Mouse (Mus musculus): Measurements from ENCODE around the gene Prrg3. TPM values are rescaled to one million over a fixed set of nuclear protein-coding genes. Genes with fewer than 3 reads are reported as not detected.

Prrg3 gene
- total RNA-seq, 2 experiments from 2014 or later, result 18.4 to 20.6 TPM

Other genes with a start within 250 kb of the Prrg3 start
- gene Vma21, start 146.7 kb upstream of the Prrg3 start, total RNA-seq (2021), result 10 to 100 TPM; 35.5 to 38.6 TPM
- gene Gm1141, start 41.6 kb upstream of the Prrg3 start, total RNA-seq (2021), result 1 to 10 TPM; 1.2 to 1.4 TPM
- gene Fate1, start 10.4 kb downstream of the Prrg3 start, total RNA-seq (2021), result not detected
- not detected for gene Cnga2, start 29.2 kb downstream of the Prrg3 start, total RNA-seq (2021)

Measured in layer of hippocampus, postnatal 36 days (tissue).